Mouse (Mus musculus): ENCODE measurements around the gene Metap1. TPM values are rescaled to one million over a fixed set of nuclear protein-coding genes. Genes with fewer than 3 reads are reported as not detected.
A peak's percentile ranks its signal among the peaks of the same experiment; 100 is the strongest.
"Not testable (repeated sequence)": the region's sequence is repeated elsewhere in the genome, so short reads cannot be mapped to it uniquely, and the experiment has no call there.

Gene Metap1
- polyA plus RNA-seq, 1 experiment from 2014 or later: 48.0 TPM

GRCm38 (mm10) chr3:138494565-138494964 is 5.2 kb upstream of the Metap1 start:
- Histone ChIP-seq H3K4me1 (peaks cover 13% of the 10 kb centered on the region), H3K4me3 (no peak overlapping the region), H3K27me3 (ENCODE audit: low read depth, poor library complexity, severe bottlenecking) (no peaks in the 10 kb centered on the region), H3K27ac (replicated peaks) (no peak overlapping the region), H3K36me3 (no peaks in the 10 kb centered on the region), H3K9me3 (replicated peaks) (no peaks in the 10 kb centered on the region)
- DNase-seq (ENCODE audit: low spot score): no peak
- WGBS: 62% methylated on average over 1 of the region's 1 CpGs

DNA sequence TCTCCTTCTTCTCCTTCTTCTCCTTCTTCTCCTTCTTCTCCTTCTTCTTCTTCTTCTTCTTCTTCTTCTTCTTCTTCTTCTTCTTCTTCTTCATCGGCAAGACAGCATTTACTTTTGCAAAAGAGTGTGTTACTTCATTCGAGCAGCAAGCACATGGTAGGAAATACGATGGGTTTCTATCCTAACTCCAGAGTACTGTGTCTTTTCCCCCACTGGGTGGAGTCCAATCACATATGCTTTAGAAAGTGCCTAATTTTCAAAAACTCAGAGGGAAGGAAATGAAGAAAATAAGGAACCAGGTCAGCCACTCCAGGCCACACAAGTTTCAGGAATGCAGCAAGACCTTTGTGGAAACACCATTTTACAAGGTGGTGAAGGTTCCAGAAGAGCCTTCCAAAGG is 4.4 kb upstream of the Metap1 start:
- Histone ChIP-seq H3K27me3 (ENCODE audit: low read depth, poor library complexity, severe bottlenecking) (no peaks in the 10 kb centered on the region), H3K4me1 (peaks cover 4% of the 10 kb centered on the region), H3K36me3 (no peaks in the 10 kb centered on the region), H3K27ac (replicated peaks) (no peak overlapping the region), H3K4me3 (no peak overlapping the region), H3K9me3 (replicated peaks) (no peaks in the 10 kb centered on the region)
- DNase-seq (ENCODE audit: low spot score): no peak
- WGBS: 86% methylated on average over 3 of the region's 3 CpGs

DNA sequence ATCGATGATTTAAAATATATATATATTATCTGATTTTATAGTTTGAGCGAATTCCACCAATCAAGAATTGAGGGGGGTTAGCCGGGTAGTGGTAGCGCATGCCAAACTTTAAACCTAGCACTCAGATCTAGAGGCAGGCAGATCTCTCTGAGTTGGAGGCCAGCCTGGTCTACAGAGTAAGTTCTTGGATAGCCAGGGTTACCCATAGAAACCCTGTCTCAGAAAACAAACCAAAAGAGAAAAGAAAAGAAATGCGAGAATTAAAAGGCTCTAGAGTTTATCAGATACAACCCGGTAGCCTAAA is 671 bp upstream of the Metap1 start:
- Histone ChIP-seq H3K9me3 (replicated peaks) (no peaks in the 10 kb centered on the region; the same call in 1 of the 2 replicates), H3K27ac (replicated peaks) (peak overlapping the region; percentile 93), H3K4me1 (peaks cover 14% of the 10 kb centered on the region), H3K4me3 (peak overlapping the region; percentile 94), H3K27me3 (ENCODE audit: low read depth, poor library complexity, severe bottlenecking) (no peaks in the 10 kb centered on the region), H3K36me3 (peaks cover 24% of the 10 kb centered on the region)
- 30% methylated on average over 6 of the region's 6 CpGs for WGBS
- DNase-seq (ENCODE audit: low spot score): no peak

- no peak for DNase-seq (ENCODE audit: low spot score)
Observed at GRCm38 (mm10) chr3:138488584-138489326, 560 bp downstream of the Metap1 start.

GRCm38 (mm10) chr3:138483240-138483639 is 6.1 kb downstream of the Metap1 start:
- H3K27ac ChIP-seq (replicated peaks): no peak overlapping the region
- no peak for DNase-seq (ENCODE audit: low spot score)
- peaks cover 9% of the 10 kb centered on the region for H3K4me1 ChIP-seq
- H3K27me3 ChIP-seq (ENCODE audit: low read depth, poor library complexity, severe bottlenecking): no peaks in the 10 kb centered on the region
- peaks cover 5% of the 10 kb centered on the region for H3K9me3 ChIP-seq (replicated peaks)
- H3K4me3 ChIP-seq: no peak overlapping the region
- peaks cover 87% of the 10 kb centered on the region for H3K36me3 ChIP-seq
- 91% methylated on average over 2 of the region's 2 CpGs for WGBS

More at GRCm38 (mm10) chr3:138488584-138489326, 560 bp downstream of the Metap1 start:
- Histone ChIP-seq H3K27me3 (ENCODE audit: low read depth, poor library complexity, severe bottlenecking) (no peaks in the 10 kb centered on the region), H3K4me3 (peak overlapping the region; percentile 94), H3K9me3 (replicated peaks) (peaks cover 5% of the 10 kb centered on the region), H3K36me3 (peaks cover 37% of the 10 kb centered on the region), H3K4me1 (peaks cover 14% of the 10 kb centered on the region), H3K27ac (replicated peaks) (peak overlapping the region; percentile 93)
- under 1% methylated on average over 61 of the region's 61 CpGs for WGBS

DNA sequence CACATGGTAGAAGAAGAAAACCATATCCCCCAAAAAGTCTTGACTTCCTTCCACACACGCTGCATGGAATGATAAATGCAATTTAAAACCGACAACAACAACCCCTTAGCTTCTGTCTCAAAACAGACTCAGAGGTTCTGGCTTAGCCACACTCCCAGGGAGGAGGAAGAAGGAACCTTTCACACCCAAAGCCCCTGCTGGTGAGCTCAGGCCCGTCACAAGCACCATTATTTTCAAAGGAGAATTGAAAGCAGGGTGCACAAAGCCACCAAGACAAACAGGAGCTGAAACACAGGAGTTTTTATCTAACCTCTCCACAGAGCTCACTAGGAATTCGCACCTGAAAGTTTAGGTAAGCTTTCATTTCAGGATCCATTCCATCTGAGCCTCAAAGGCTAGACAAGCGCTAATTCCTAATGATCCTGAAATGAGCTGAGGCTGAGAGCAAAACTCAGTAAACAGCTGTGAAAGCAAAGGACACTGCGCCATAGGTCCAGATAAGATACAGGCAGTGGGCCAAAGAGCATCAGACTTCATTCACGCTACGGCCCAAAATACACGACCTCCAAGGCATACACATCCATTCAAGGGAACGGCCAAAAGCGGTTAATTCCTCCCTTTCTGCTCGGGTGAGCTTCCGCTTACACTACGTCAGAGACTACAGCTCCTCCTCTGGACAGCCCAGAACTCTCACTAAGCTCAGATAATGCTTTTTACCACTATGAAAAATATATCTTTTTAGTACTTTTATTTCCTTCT is 7.6 kb downstream of the Metap1 start:
- no peak overlapping the region for H3K4me3 ChIP-seq
- H3K4me1 ChIP-seq: no peaks in the 10 kb centered on the region
- no peak for DNase-seq (ENCODE audit: low spot score)
- H3K27ac ChIP-seq (replicated peaks): no peak overlapping the region
- peaks cover 5% of the 10 kb centered on the region for H3K9me3 ChIP-seq (replicated peaks)
- H3K36me3 ChIP-seq: peaks cover 90% of the 10 kb centered on the region
- WGBS: 71% methylated on average over 14 of the region's 14 CpGs
- no peaks in the 10 kb centered on the region for H3K27me3 ChIP-seq (ENCODE audit: low read depth, poor library complexity, severe bottlenecking)

GRCm38 (mm10) chr3:138479489-138479888 is 9.8 kb downstream of the Metap1 start:
- no peak for DNase-seq (ENCODE audit: low spot score)
- Histone ChIP-seq H3K4me1 (no peaks in the 10 kb centered on the region), H3K27me3 (ENCODE audit: low read depth, poor library complexity, severe bottlenecking) (no peaks in the 10 kb centered on the region), H3K9me3 (replicated peaks) (peaks cover under 1% of the 10 kb centered on the region), H3K27ac (replicated peaks) (no peak overlapping the region), H3K4me3 (no peak overlapping the region), H3K36me3 (peaks cover 81% of the 10 kb centered on the region)
- 94% methylated on average over 8 of the region's 8 CpGs for WGBS

- 88% methylated on average over 3 of the region's 3 CpGs for WGBS
Observed at GRCm38 (mm10) chr3:138471066-138471465, 18.2 kb downstream of the Metap1 start.

GRCm38 (mm10) chr3:138466656-138467055 is 22.7 kb downstream of the Metap1 start:
- H3K36me3 ChIP-seq: peaks cover 93% of the 10 kb centered on the region
- 97% methylated on average over 1 of the region's 1 CpGs for WGBS

More at GRCm38 (mm10) chr3:138471066-138471465, 18.2 kb downstream of the Metap1 start:
- H3K27ac ChIP-seq (replicated peaks): no peak overlapping the region
- no peak overlapping the region for H3K4me3 ChIP-seq
- peaks cover 82% of the 10 kb centered on the region for H3K36me3 ChIP-seq
- H3K9me3 ChIP-seq (replicated peaks): no peaks in the 10 kb centered on the region
- H3K27me3 ChIP-seq (ENCODE audit: low read depth, poor library complexity, severe bottlenecking): no peaks in the 10 kb centered on the region
- DNase-seq (ENCODE audit: low spot score): no peak
- no peaks in the 10 kb centered on the region for H3K4me1 ChIP-seq

DNA sequence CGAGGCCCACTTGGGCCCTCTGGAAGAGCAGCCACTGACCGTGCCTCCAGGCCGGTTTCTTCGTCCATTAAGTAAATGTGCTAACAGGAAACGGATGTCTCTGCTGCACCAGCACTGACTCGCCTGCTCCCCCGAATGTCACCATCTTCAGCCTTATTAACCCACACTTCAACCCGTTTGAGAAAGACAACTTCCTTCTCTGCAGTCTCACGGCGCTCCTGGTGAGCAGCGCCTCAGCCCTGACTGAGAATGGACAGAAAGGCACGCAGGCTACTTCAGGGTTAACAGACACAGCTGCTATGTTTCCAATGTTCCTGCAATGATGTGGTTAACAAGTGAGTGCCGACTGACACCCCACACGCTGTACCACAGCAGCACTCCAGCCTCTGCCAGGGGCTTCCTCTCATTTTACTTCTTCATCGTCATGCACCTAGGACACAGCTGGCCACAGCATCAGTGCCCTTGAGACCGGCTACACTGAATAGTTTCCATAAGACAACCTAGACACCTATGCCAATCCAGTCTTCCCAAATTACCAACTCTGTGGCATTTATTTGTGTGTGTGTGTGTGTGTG is 24.7 kb downstream of the Metap1 start:
- WGBS: 93% methylated on average over 16 of the region's 16 CpGs

More at GRCm38 (mm10) chr3:138466656-138467055, 22.7 kb downstream of the Metap1 start:
- H3K9me3 ChIP-seq (replicated peaks); H3K4me1 ChIP-seq; H3K27ac ChIP-seq (replicated peaks); H3K4me3 ChIP-seq; DNase-seq (ENCODE audit: low spot score); H3K27me3 ChIP-seq (ENCODE audit: low read depth, poor library complexity, severe bottlenecking): not testable (repeated sequence)

DNA sequence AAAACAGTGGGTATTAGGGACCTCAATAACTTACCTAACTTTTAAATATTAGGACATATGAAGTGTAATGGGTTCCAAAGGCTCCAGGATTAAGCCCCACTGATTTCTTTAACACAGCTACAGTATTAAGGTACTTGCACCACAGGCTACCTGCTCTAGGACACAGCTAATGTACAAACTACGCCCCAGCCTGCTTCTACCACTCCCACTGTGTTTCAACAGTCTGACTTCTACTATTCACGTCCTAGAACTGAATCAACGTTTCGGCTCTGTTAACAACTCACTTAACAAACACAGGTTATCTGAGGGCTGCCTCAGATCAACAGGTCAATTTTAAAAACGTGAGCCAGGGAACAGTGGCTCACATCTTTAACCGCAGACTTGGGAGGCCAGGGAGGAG is 25.5 kb downstream of the Metap1 start:
- Histone ChIP-seq H3K4me1 (no peaks in the 10 kb centered on the region), H3K27me3 (ENCODE audit: low read depth, poor library complexity, severe bottlenecking) (no peaks in the 10 kb centered on the region), H3K9me3 (replicated peaks) (no peaks in the 10 kb centered on the region), H3K36me3 (peaks cover 93% of the 10 kb centered on the region), H3K27ac (replicated peaks) (no peak overlapping the region), H3K4me3 (no peak overlapping the region)
- WGBS: 92% methylated on average over 6 of the region's 6 CpGs
- DNase-seq (ENCODE audit: low spot score): no peak

More for the DNA sequence above, 24.7 kb downstream of the Metap1 start:
- DNase-seq (ENCODE audit: low spot score): no peak
- peaks cover 93% of the 10 kb centered on the region for H3K36me3 ChIP-seq
- H3K9me3 ChIP-seq (replicated peaks): no peaks in the 10 kb centered on the region
- no peak overlapping the region for H3K4me3 ChIP-seq
- no peak overlapping the region for H3K27ac ChIP-seq (replicated peaks)
- no peaks in the 10 kb centered on the region for H3K4me1 ChIP-seq
- H3K27me3 ChIP-seq (ENCODE audit: low read depth, poor library complexity, severe bottlenecking): no peaks in the 10 kb centered on the region

GRCm38 (mm10) chr3:138463137-138463536 is 26.2 kb downstream of the Metap1 start:
- Histone ChIP-seq H3K4me3 (no peak overlapping the region), H3K27ac (replicated peaks) (no peak overlapping the region), H3K9me3 (replicated peaks) (no peaks in the 10 kb centered on the region), H3K27me3 (ENCODE audit: low read depth, poor library complexity, severe bottlenecking) (no peaks in the 10 kb centered on the region), H3K4me1 (no peaks in the 10 kb centered on the region), H3K36me3 (peaks cover 93% of the 10 kb centered on the region)
- DNase-seq (ENCODE audit: low spot score): peak; percentile 42
- WGBS: 86% methylated on average over 2 of the region's 2 CpGs

- H3K36me3 ChIP-seq: peaks cover 93% of the 10 kb centered on the region
- H3K27ac ChIP-seq (replicated peaks): no peak overlapping the region
- H3K27me3 ChIP-seq (ENCODE audit: low read depth, poor library complexity, severe bottlenecking): no peaks in the 10 kb centered on the region
- no peak for DNase-seq (ENCODE audit: low spot score)
- WGBS: 90% methylated on average over 3 of the region's 3 CpGs
- H3K4me1 ChIP-seq: no peaks in the 10 kb centered on the region
- no peaks in the 10 kb centered on the region for H3K9me3 ChIP-seq (replicated peaks)
- no peak overlapping the region for H3K4me3 ChIP-seq
Observed at GRCm38 (mm10) chr3:138461832-138462231, 27.5 kb downstream of the Metap1 start.
